Mouse (Mus musculus): ENCODE measurements around the gene Plekhm2.
A peak's percentile ranks its signal among the peaks of the same experiment; 100 is the strongest.

GRCm38 (mm10) chr4:141595605-141596268 is 69.0 kb downstream of the Plekhm2 start:
- peak; percentile 48 for TF ChIP-seq CTCF (IDR thresholded peaks at IDR 0.05; ENCODE audit: low read depth, low read length)
- TF ChIP-seq POLR2A (IDR thresholded peaks at IDR 0.05; ENCODE audit: extremely low read depth, insufficient read depth, low read length): no peak

Measured in liver, adult 2 months (tissue).